Mouse (Mus musculus): ENCODE results near the gene Pnkp.

GRCm38 (mm10) chr7:44862434-44862833, 5.5 kb downstream of the Pnkp start:
- TF ChIP-seq POLR2A (IDR thresholded peaks at IDR 0.05; ENCODE audit: borderline replicate concordance, low read depth, low read length) (no peak), CTCF (IDR thresholded peaks at IDR 0.05; ENCODE audit: low read depth, low read length) (no peak)
